Mouse (Mus musculus) lung, postnatal 25 days (tissue): Measurements from ENCODE around the gene Rilp.
A peak's percentile ranks its signal among the peaks of the same experiment; 100 is the strongest.
"Not testable (repeated sequence)": the region's sequence is repeated elsewhere in the genome, so short reads cannot be mapped to it uniquely, and the experiment has no call there.

Experiments
- DNase-seq: peaks from one replicate; pipeline ENCODE4 v3.0.0; 2022; ENCODE audit warnings: low spot score

Gene Rilp

DNA sequence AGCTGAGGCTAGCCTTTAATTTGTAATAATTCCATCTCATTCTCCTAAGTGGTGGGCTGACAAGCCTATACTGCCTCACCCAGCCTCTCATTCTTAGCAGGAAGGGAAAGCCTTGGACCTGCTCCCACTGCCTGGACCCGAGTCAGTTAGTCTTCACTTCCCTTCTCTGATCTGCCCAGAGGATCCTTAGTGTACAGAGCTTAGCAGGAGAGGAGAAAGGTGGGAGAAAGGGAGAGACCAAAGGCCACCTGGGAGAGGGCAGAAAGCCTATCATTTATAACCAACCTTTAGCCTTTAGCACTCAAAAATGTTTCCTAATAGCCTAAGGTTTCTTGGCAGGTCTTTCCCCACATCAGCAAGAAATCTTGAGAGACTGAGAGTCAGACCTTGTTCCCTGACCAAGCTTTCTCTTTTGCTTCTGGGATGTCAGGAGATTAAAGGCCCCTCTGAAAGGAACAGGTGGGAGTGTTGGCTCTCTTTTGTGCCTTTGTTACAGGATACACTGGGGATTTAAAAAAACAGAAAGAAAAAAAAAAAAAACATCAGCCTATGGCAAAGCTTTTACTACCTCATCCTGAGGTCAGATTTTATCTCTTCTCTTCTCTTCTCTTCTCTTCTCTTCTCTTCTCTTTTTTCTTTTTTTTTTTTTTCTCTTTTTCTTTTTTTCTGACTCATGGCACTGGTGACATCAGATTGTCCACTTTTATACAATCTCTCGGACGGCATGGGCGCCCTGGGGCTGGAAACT lies 24.6 kb downstream of the Rilp start:
- DNase-seq, result no peak

DNA sequence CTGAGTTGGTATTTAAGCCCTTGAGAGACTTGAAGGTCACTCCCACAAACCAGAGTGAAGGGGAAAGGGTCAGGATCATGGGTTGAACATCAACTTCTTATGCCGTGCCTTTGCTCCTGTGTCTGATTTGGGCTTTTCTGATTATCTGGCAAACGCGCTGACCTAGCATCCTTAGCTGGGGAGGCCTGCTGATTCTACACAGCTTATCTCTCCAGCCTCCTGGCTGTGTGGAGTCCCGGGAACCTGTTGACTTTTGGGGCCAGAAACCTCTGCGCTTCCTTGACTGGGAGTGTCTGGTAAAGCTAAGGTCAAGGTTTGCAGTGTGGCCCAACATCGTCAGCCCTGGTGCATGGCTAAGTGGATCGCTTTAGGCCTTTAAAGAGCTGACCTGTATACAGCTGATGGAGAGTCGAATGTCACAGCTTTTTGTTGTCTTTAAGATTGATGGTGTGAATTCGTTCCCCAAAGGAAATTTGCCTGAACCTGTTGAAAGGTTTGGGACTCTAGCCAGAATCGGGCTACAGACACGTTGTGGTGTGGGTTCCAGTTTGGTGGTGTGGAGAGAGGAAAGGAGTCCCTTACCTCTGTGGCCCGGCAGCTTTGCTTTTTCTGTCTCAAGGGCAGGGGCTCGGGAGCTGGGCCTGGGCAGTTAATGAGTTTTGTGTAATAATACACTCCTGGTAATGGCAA lies 25.4 kb downstream of the Rilp start:
- DNase-seq, result no peak

DNA sequence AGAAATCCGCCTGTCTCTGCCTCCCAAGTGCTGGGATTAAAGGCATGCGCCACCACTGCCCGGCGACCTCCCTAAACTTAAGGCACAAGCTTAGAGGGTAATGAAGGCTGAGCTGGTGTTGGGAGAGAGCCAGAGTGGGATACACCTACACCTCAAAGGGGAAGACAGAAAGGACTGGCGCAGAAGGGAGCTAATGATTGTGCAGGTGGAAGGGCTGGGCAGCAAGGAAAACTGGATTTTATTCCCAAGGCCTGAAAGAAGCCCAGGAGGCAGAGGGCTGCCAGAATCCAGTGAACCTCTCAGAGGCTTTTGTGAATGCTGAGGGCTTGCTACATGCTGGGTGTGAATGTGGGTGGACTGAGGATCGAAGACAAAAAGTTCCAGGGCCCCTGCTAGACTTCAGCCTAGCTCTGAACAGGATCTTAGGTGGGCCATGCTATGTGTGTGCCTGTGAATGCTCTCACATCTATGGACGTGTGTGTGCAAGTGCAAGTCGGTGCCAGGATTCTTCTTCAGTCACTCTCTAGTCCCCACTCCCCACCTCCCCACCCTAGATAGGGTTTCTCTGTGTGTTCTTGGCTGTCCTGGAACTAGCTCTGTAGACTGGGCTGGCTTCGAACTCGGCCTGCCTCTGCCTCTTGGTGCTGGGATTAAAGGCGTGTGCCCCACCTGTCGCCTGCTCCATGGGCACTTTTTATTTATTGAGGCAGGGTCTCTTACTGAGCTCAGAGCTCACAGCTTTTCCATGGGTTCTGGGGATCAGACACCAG lies 26.5 kb downstream of the Rilp start:
- DNase-seq, result no peak

DNA sequence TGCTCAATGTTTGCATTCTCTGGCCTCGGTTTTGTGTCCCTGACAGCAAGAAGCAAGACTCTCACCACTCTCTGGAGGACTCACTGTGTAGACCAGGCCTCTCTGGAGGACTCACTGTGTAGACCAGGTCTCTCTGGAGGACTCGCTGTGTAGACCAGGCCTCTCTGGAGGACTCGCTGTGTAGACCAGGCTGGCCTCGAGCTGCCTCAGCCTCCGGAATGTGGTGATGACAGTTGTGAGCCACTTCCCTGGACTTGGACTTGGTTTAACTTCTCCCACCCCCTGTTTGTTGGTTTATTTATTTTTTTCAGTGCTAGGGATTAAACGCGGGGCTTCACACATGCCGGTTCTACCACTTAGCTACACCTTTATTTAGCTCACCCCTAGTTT lies 27.1 kb downstream of the Rilp start:
- no peak for DNase-seq

DNA sequence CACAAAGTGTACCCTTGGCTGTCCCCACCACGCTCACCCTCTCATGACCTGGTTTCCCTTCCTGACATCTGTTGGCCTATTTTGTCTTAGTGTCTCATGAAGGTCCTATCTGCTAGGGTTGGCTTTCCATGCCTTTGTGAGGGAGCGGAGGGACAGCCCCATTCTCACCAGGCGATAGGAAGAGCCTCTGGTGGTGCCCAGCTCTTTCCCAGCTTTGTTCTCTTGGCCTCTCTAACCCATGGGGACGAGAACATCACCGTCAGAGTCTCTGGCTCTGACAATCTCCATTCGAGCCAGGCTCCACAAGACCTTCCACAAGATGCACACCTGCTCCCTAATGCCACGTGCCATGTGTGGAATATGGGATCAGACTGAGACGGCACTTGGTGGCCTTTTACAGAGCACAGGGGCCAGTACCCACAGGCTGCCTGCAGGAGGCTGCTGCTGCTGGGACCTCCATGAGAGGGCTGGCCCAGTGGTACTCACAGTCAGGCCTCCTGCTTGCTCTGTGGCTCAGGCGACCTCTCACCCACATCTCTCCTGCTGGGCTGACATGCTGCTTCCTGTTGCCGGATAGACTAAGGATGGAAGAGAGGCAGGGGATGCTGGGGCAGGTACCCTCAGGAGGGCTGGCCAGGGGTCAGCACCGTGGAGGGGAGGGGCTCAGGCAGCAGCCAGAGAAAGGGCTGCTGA lies 27.7 kb downstream of the Rilp start:
- DNase-seq, result no peak

DNA sequence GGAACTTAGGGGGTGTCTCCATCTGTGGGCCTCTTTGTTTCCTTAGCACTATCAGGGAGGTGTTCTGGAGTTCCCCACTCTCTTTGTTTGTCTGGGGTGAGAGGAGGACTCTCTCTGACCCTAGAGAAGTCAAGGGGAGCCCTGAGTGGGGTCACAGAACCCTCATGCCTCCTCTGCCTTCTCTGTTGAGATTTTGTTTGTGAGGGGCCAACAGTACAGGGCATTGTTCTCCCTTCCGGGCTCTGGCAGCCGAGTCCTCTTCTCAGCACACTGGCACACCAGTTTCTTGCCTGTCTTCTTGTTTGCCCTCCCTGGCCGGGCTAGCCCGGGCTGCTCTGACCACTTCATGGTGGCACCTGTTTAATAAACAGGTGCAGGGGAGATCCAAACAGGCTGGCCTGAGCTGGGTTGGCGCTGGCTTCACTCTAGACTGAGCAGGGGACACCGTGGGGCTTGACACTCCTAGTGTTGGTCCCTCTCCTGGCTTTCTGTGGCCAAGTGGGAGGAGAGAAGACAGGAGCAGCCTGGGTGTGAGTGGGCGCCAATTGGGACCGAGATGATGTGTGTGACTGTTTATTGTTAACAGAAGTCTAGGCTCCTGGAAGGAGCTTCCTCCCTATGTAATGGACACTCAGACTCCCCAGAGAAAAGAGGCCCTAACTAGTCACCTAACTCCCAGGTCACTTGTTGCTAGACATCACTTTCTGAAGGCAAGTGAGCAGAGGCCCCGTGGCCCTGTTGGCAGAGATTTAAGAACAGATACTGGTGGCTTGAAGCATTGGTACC lies 28.5 kb downstream of the Rilp start:
- DNase-seq, result no peak

DNA sequence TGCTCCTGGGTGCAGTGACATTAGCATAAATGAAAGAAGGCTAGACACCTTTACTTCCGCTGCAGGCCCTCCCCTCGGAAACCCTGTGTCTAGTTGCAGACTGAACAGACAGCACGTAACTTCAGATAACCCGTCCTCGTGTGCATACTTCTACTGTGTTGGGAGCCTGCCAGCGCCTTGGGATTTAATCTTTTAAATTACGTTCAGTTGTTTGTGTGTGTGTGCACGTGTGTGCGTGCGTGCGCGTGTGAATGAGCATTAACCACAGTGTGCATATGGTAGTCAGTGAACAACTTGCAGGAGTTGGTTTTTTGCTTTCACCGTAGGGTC lies 29.0 kb downstream of the Rilp start:
- no peak for DNase-seq

DNA sequence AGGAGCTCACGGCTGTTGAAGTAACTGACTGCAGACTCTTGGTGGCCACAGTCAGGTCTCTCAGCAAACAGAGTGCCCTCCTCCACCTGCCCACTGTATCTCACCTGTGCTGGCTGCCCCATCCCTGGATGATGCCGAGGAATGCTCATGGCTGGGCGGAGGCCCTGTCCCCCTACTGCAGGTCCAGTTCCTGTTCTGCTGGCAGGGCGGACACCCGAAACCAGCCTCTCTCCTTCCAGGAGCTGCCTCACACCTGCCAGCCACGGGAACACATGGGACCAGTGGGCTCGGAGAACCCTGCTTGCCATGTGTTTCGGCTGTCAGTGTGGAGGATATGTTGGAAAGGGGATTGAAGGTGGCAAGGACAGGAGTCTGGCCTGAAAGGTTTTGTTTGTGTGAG lies 30.3 kb downstream of the Rilp start:
- DNase-seq, result no peak

DNA sequence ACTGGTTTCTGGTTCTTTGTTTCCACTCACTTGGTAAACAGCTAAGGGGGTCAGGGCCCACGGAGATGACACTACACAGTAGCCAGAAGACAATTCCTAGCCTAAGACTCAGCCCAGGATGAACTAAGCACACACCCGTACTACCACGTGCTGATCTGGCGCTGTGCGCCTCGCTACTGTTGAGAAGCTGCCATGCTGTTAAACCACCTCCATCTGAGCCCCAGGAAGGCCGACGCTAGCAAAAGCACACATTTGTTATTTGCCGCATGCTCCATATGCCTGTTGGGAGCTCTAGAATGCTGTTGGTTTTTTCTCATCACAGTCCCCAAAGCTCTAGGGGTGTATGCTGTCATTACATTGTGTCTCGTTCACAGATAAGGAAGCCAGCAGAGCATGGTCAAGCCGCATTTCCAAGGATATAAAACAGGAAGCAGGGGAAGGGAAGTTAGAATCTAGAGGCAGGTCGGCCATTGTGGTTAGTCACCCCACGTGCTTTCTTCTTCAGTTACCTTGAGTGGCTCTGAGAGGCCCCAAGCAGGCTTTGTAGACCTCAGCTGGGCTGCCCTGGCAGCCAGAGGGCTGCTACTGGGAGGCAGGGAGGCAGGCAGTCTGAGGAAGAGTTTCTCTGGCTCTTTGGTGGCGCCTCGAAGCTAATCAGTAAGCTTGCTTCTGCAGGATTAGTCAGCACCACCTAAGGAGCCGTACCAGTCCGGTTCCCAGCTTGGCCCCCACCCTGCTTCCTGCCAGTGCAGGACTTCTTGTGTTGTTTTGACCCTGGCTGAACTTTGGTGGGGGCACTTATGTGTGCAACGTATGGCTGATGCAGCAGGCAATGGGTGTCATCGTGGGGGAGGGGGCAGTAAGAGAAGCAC lies 31.1 kb downstream of the Rilp start:
- DNase-seq, result no peak

DNA sequence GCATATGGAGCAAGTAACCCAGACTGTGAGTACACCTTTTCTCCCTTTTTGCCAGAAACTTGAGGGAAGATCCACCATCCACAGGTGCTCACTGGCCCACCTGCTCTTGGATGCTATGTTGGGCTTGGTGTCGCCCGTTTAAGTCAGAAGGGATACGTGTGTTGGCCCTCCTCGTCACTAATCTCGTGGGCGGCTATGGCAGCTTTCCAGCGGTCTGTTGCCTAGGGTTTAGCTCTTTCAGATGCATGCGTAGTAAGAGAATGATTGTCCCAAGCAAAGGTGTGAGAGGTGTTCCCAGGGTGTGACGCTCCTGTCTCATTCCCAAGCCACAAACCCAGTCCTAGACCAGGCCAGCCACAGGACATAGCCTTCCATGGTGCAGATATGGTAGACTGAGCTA lies 34.8 kb downstream of the Rilp start:
- no peak for DNase-seq

DNA sequence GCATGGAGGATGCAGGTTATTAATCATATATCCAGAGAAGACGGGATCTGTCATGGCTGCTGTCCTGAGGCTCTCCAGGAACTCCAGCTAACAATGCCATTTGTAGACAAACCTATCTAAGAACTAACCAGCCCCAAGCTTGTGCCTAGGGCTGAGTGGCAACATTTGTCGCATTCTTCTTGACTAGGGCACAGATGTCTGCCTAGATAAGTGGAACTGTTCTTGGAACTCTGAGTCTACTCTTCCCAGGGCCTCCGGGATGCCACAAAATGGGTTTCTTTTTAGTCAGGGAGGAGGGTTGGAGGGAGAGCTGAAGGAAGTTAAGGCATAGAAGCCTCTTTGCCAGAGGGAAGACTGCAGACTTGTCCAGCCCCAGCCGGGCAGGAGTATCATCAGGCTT lies 36.2 kb downstream of the Rilp start:
- DNase-seq, result no peak

DNA sequence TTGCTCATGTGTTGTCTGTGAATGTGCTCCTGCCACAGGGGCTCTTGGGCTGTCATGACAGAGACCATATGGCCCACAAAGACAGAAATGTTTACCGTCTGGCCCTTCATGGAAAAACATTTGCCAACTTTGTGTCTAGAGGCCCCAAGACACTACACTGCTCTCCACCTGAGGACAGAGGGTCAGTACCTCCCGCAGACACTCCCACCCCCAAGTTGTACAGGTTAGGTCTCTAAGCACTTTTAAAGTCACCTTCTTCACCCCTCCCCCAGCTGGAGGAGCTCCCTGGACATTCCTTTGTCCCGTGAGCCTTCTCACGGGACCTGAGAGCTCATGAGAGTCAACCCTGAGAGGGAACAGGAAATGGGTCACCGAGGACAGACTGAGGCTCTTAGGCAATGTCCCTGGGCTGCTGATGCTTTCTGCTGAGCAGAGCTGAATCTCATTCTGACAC lies 39.8 kb downstream of the Rilp start:
- DNase-seq, result peak; percentile 87

DNA sequence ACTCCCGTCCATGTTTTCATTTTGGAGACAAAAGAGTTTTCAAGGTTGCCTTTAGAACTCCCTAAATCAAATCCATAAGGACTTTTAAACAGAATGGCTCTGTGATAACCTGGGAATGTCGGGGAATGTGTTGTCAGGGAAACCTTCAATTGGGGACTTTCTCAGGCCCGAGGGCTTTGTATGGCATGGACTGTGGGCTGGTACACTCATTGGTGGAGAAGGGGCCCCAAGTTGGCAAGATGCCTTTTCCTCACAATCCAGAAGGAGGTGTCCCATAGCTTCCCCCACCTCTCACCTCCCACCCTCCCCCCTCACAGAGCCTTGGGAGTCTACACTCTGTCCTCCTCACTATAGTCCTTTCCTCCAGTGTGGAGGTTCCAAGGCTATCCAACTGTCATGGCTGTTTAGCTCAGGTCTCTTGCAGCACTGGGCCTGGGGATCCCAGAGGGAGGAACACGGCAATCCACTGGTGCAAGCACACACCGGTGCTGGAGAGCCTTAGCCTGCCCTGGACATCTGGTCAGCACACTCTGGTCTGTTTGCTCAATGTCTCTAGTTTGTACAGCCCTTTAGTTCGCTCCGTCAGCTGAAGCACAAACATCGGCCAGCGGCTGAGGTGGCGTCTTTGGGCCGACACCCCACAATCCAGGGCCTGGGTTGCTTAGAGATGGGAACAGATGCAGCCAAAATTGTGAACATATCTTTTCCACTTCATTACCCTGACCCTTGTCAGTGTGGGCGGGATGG lies 40.5 kb downstream of the Rilp start:
- peak; percentile 83 for DNase-seq

DNA sequence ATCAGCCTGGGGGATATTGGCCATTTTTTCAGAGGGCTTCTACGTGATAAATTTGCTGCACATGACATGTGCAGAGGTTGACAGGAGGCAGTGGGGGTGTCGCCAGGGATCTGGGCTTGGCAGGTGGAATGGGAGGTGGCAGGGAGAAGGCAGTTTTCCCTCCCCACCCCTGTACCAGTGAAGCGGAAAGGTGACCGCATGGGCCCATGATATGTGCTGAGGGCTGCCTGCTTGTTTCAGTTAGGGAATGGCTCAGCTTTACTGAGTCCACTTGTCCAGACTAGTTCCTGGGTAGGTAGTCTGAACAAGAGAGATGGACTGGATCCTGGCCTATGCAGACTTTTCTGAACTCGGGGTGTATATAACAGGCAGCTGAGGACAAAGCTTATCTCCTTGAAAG lies 41.4 kb downstream of the Rilp start:
- no peak for DNase-seq

DNA sequence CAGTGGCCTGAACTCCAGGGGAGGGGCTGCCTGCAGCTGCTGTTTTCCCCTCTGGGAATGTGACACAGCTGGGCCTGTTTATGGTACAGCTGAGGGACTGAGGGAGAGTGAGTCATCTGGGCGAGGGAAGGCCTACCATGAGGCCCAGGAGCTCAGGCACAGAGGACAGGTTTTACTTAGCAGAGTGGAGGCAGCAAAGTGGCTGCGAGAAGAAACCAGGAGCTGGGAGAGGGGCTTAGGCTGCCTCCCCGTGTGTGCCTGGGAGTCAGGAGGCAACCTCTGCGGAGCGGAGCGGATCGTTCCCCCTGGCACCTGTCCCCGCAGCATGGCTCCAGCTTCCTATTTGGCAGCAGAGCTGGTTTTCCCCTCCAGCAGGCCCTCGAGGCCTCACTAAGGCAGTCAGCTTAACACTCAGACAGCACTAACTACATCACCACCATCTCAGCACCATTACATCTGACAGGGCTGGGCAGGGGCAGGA lies 42.1 kb downstream of the Rilp start:
- DNase-seq, result no peak

DNA sequence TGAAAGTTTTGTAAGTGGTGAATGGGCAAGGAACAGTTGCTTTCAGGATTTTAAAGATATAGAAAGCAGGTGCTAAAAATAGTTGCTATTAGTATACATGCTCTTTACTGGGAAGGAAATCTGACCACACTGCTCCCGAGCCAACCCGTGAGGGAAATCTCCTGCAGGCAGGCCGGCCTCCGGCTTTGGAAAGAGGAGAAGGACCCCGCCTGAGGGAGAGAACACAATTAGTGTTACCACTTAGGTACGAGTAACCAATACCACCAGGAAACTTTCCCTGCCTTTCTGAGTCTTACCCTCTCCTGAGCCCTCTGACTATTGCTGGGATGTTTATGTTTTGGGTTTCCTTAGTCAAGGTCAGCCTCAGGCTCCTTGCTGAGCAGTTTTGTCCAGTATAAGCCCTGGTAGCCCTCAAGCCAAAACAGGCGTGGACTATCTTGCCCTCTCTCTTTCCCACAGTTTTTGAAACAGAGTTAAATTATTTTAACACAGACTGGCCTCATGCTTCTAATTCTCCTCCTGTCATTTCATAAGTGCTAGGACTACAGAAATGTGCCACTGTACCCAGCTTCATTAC lies 43.1 kb downstream of the Rilp start:
- no peak for DNase-seq

DNA sequence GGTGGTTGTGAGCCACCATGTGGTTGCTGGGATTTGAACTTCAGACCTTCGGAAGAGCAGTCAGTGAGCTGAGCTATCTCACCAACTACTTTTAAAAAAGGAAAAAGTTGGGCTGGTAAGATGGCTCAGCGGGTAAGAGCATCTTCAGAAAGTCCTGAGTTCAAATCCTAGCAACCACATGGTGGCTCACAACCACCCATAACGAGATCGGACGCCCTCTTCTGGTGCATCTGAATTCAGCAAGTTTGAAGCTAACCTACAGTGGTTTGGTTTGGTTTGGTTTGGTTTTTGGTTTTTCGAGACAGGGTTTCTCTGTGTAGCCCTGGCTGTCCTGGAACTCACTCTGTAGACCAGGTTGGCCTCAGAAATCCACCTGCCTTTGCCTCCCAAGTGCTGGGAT lies 46.1 kb downstream of the Rilp start:
- DNase-seq, result not testable (repeated sequence)

DNA sequence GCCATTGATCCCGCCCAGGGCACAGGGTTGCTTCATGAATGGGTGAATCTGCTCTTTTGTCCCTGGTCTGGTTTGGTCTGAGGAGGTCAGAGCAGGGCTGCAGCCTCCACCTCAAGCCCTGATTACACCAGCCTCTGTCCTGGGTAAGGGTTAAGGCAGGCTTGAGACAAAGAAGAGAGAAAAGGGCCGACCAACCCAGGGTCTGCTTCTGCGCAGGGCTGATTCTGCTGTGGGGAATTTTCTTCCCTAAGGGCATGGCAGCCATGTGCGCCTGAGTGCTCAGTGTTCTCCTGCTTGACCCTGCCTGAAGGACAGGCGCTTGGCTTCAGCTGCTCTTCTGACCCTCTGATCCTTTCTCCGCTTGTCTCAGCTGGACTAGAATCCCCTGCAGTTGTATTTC lies 47.2 kb downstream of the Rilp start:
- no peak for DNase-seq

DNA sequence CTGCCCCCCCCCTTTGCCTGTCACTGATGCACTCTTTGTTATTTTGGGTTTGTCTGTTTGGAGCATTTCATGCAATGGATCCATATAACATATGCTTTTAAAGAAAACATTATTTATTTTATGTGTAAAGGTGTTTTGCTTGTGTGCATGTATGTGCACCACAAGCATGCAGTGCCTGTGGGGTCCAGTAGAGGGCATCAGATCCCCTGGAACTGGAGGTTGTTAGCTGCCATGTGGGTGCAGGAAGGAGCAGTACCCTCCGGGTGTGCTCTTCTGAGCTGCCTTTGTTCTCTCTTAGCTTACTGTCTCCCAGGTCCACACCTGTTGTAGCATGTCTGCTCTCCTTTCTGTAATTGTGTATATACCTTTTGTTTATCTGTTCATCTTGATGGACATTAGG lies 48.2 kb downstream of the Rilp start:
- no peak for DNase-seq
